Comparison of ENCODE assay signal across 10 mouse cellular contexts in the genomic region with DNA sequence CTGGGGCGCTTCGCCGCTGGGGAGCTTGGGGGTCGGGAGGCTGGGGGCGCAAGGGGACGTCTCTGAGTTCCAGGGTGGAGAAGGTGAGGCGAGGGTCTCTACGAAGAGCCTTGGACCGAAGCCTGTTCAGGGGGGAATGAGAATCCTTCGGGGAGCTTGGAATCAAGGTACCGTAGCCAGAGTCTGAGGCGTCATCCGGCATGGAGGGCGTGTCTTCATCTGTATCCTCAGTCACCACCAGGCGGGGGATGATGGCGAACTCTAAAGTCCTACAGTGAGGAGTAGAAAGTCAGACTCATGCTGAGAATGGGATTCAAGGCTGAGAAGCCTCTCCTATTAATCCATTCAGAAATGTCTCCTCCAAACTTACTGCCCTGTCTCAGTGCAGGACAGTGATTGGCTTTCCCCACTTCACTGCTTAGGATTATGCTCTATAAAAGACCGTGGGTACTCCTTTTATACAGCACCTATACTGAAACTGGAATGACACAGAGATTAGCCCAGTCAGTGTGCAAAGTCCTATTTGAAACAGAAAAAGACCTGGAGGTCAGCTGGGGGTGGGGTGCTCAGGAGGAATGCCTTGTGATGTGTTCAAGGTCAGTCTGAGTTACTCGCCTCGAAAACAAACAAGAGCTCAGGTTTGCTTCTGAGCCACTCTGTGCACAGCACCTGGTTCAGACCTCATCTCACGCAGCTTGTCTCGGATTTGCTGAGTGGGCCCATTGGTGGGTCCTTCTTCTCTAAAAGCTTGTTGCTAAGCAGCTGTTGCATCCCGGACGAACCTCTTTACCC. TPM values are rescaled to one million over a fixed set of nuclear protein-coding genes. Genes with fewer than 3 reads are reported as not detected.
DNase-seq lines count a peak whose midpoint lies in the region; ATAC-seq and TF ChIP-seq lines count a peak whose summit lies in the region.
"Had no signal": no experiment of that assay in that cellular context is flagged by ENCODE, and none has a peak within 500 bp of the region (broad histone marks: within the 10 kb centered on the region; RNA-seq: fewer than 3 reads in every experiment).

No protein-coding gene starts in this region.

- no peak for ATAC-seq in embryonic facial prominence, embryonic 14.5 days (ENCODE audit: low read depth)
- no peak; the same call in 1 of the 2 replicates for ATAC-seq in midbrain, embryonic 12.5 days (ENCODE audit: low FRiP score, low read depth)

- intact Hi-C loops in gastrocnemius, adult 2 months (cut with DNase I), result loop anchor here (2.0 kb wide), 2 partner anchors 33 to 89 kb away; no protein-coding TSS in a partner anchor

- peaks cover 9% of the 10 kb centered on the region; the same call in 1 of the 2 replicates for H3K4me1 ChIP-seq in embryonic facial prominence, embryonic 14.5 days (ENCODE audit: control insufficient read depth, insufficient read depth, low read length)
- peaks cover 4% of the 10 kb centered on the region; the same call in 1 of the 2 replicates for H3K4me1 ChIP-seq in kidney, adult 2 months (ENCODE audit: control insufficient read depth, insufficient read depth, low read length)
- peaks cover 27% of the 10 kb centered on the region for H3K4me1 ChIP-seq in midbrain, embryonic 12.5 days

- H3K27me3 ChIP-seq in embryonic facial prominence, embryonic 14.5 days (replicated peaks; ENCODE audit: control insufficient read depth, insufficient read depth, low read length), result peaks cover 8% of the 10 kb centered on the region
- H3K27me3 ChIP-seq in kidney, adult 2 months (replicated peaks; ENCODE audit: control insufficient read depth, insufficient read depth, low read length), result no peaks in the 10 kb centered on the region
- peaks cover 60% of the 10 kb centered on the region for H3K27me3 ChIP-seq in midbrain, embryonic 12.5 days
- H3K27me3 ChIP-seq: lung, embryonic 15.5 days had no signal

- WGBS in embryonic facial prominence, embryonic 14.5 days, result 10% methylated on average over 23 of the region's 23 CpGs
- WGBS in kidney, adult 2 months, result 45% methylated on average over 23 of the region's 23 CpGs
- WGBS in midbrain, embryonic 12.5 days, result 6% methylated on average over 23 of the region's 23 CpGs

- H3K36me3 ChIP-seq in embryonic facial prominence, embryonic 14.5 days (ENCODE audit: control insufficient read depth, insufficient read depth, low read length), result peaks cover 42% of the 10 kb centered on the region
- no peaks in the 10 kb centered on the region; the same call in 1 of the 2 replicates for H3K36me3 ChIP-seq in kidney, adult 2 months (ENCODE audit: control insufficient read depth, insufficient read depth, low read length)
- no peaks in the 10 kb centered on the region for H3K36me3 ChIP-seq in midbrain, embryonic 12.5 days

- no peaks in the 10 kb centered on the region for H3K9me3 ChIP-seq in embryonic facial prominence, embryonic 14.5 days (ENCODE audit: control insufficient read depth, low read length)
- no peaks in the 10 kb centered on the region for H3K9me3 ChIP-seq in midbrain, embryonic 12.5 days
- H3K9me3 ChIP-seq: lung, embryonic 15.5 days had no signal

- no peak overlapping the region for H3K4me3 ChIP-seq in gastrocnemius, adult 2 months
- no peak overlapping the region for H3K4me3 ChIP-seq in embryonic facial prominence, embryonic 14.5 days (ENCODE audit: low read depth, low read length)
- no peak overlapping the region for H3K4me3 ChIP-seq in kidney, adult 2 months (ENCODE audit: insufficient read depth, low read depth, low read length)
- H3K4me3 ChIP-seq in midbrain, embryonic 12.5 days, result 0 out of 2 replicates have a peak overlapping the region, but pooled peaks have one; percentile 3
- H3K4me3 ChIP-seq: lung, embryonic 15.5 days had no signal

- H3K4me2 ChIP-seq in embryonic facial prominence, embryonic 14.5 days (ENCODE audit: low read depth, low read length), result peak overlapping the region; percentile 19; the same call in 1 of the 2 replicates
- peak overlapping the region; percentile 30 for H3K4me2 ChIP-seq in midbrain, embryonic 12.5 days (replicated peaks)
- H3K4me2 ChIP-seq: lung, embryonic 15.5 days had no signal

- no peak overlapping the region for H3K27ac ChIP-seq in gastrocnemius, adult 2 months
- H3K27ac ChIP-seq in embryonic facial prominence, embryonic 14.5 days (replicated peaks; ENCODE audit: low read depth, low read length), result no peak overlapping the region
- H3K27ac ChIP-seq in kidney, adult 2 months (ENCODE audit: insufficient read depth, low read depth, low read length), result no peak overlapping the region; the same call in none of the 2 replicates
- no peak overlapping the region for H3K27ac ChIP-seq in midbrain, embryonic 12.5 days (replicated peaks)
- H3K27ac ChIP-seq: lung, embryonic 15.5 days had no signal

- no peak for DNase-seq in gastrocnemius, adult 2 months
- no peak for DNase-seq in gastrocnemius, postnatal 25 days
- no peak for DNase-seq in embryonic facial prominence, embryonic 14.5 days (ENCODE audit: low spot score)
- DNase-seq in kidney, adult 2 months, result peak; percentile 80
- DNase-seq in MN1 (ENCODE audit: low spot score), result no peak
- DNase-seq in thymus, postnatal 25 days, result no peak
- no peak for DNase-seq in gastrocnemius, adult 18-20 months (ENCODE audit: low spot score)
- DNase-seq: cerebellum, adult 8-10 months had no signal

- no peak for TF ChIP-seq POLR2A in kidney, adult 2 months (IDR thresholded peaks at IDR 0.05; ENCODE audit: low read depth, low read length)

- H3K9ac ChIP-seq in embryonic facial prominence, embryonic 14.5 days (ENCODE audit: low read depth, low read length), result no peak overlapping the region
- H3K9ac ChIP-seq in midbrain, embryonic 12.5 days (replicated peaks), result no peak overlapping the region
- H3K9ac ChIP-seq: lung, embryonic 15.5 days had no signal

- peak; percentile 20; the same call in 1 of the 2 replicates for TF ChIP-seq CTCF in gastrocnemius, adult 2 months (IDR thresholded peaks at IDR 0.05)
- 0 out of 2 replicates have a peak, but pooled peaks have one; percentile 10 for TF ChIP-seq CTCF in kidney, adult 2 months (conservative IDR thresholded peaks at IDR 0.05; ENCODE audit: insufficient read depth, insufficient read length, low read depth, low read length)

RNA-seq across cellular contexts. Expression of gene Tnfrsf1a, which starts 14.5 kb away (rescaled TPM):
- total RNA-seq in gastrocnemius, adult 2 months (2021), result 10 to 100 TPM; 25.8 to 26.2 TPM
- 10 to 100 TPM; 26.7 to 33.7 TPM for total RNA-seq in gastrocnemius, postnatal 25 days (2021)
- polyA plus RNA-seq in embryonic facial prominence, embryonic 14.5 days (2014; fragmentation: Nextera tagmentation; extraction: Ambion mirVana), result 81.8 and 82.6 TPM in 2 replicates
- polyA plus RNA-seq in kidney, adult 2 months (2012; rRNA removed), result 98.6 and 109 TPM in 2 replicates
- polyA plus RNA-seq in midbrain, embryonic 12.5 days (2016; fragmentation: Nextera tagmentation; extraction: Ambion mirVana), result 17.7 and 22.8 TPM in 2 replicates
- total RNA-seq in gastrocnemius, adult 18-20 months (2021), result 10 to 100 TPM; 16.6 to 24.9 TPM

RNA-seq across cellular contexts. Expression of gene Plekhg6, which starts 16.9 kb away (rescaled TPM):
- not detected for total RNA-seq in gastrocnemius, adult 2 months (2021)
- total RNA-seq in gastrocnemius, postnatal 25 days (2021), result not detected
- polyA plus RNA-seq in embryonic facial prominence, embryonic 14.5 days (2014; fragmentation: Nextera tagmentation; extraction: Ambion mirVana), result 1.0 and 1.4 TPM in 2 replicates
- polyA plus RNA-seq in kidney, adult 2 months (2012; rRNA removed), result 6.1 and 7.1 TPM in 2 replicates
- polyA plus RNA-seq in midbrain, embryonic 12.5 days (2016; fragmentation: Nextera tagmentation; extraction: Ambion mirVana), result 0.05 and 0.17 TPM in 2 replicates
- total RNA-seq in gastrocnemius, adult 18-20 months (2021), result not detected

RNA-seq across cellular contexts. Expression of gene Scnn1a, which starts 43.2 kb away (rescaled TPM):
- under 1 TPM; 0.10 to 0.14 TPM for total RNA-seq in gastrocnemius, adult 2 months (2021)
- under 1 TPM; 0.10 to 0.19 TPM for total RNA-seq in gastrocnemius, postnatal 25 days (2021)
- 1.5 and 3.2 TPM in 2 replicates for polyA plus RNA-seq in embryonic facial prominence, embryonic 14.5 days (2014; fragmentation: Nextera tagmentation; extraction: Ambion mirVana)
- 83.5 and 89.5 TPM in 2 replicates for polyA plus RNA-seq in kidney, adult 2 months (2012; rRNA removed)
- polyA plus RNA-seq in midbrain, embryonic 12.5 days (2016; fragmentation: Nextera tagmentation; extraction: Ambion mirVana), result 0.41 and 0.43 TPM in 2 replicates
- total RNA-seq in gastrocnemius, adult 18-20 months (2021), result under 1 TPM; 0.19 to 0.25 TPM

RNA-seq across cellular contexts. Expression of gene Ltbr, which starts 50.0 kb away (rescaled TPM):
- total RNA-seq in gastrocnemius, adult 2 months (2021), result 10 to 100 TPM; 20.3 to 21.2 TPM
- 10 to 100 TPM; 21.2 to 21.7 TPM for total RNA-seq in gastrocnemius, postnatal 25 days (2021)
- 46.4 and 49.0 TPM in 2 replicates for polyA plus RNA-seq in embryonic facial prominence, embryonic 14.5 days (2014; fragmentation: Nextera tagmentation; extraction: Ambion mirVana)
- 97.1 and 116 TPM in 2 replicates for polyA plus RNA-seq in kidney, adult 2 months (2012; rRNA removed)
- 18.3 and 20.2 TPM in 2 replicates for polyA plus RNA-seq in midbrain, embryonic 12.5 days (2016; fragmentation: Nextera tagmentation; extraction: Ambion mirVana)
- total RNA-seq in gastrocnemius, adult 18-20 months (2021), result 10 to 100 TPM; 15.3 to 17.7 TPM
